Mouse (Mus musculus) embryonic fibroblast, embryonic 13.5 days (primary cell): ENCODE measurements around the gene Spryd4.

ENCODE experiments used
- CTCF ChIP-seq: IDR thresholded peaks from 2 replicates; pipeline ENCODE4 v1.5.1; 2011; ENCODE audit warnings: mild to moderate bottlenecking, control low read depth, low read length, moderate library complexity, borderline replicate concordance; ENCODE audit not compliant: insufficient read depth
- POLR2A ChIP-seq: IDR thresholded peaks from 2 replicates; pipeline ENCODE4 v1.6.1; 2011; ENCODE audit warnings: low read depth, mild to moderate bottlenecking, control low read depth, low read length, moderate library complexity

DNA sequence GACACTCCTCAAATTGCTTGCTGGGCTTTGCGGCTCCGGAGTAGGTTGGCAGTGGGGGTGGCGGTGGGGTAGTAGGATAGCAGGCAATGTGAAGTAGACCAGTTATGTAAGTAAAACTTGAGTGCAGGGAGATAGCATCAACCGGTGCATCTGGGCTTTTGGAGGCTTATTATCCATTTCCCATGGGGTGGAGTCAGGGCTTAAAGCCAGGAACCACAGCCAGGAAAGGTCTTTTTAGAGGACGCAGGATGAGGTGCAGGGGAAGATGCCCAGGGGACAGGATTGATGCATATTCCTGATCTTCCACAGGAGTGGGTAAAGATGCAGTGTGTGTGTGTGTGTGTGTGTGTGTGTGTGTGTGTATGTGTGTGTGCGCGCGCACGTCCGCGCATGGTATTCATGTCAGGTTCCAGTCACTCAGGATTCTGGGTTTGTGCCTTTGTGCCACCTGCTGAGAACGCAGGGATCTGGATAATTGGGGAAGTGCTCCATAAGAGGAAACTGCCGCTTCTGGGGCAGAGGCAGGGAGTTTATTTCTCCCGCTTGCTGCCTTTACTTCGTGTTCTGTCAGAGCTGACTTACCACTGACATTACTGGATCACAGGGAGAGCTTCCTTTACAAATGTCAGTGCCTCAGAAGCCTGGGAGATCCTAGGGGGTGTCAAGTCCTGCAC is 26.3 kb upstream of the Spryd4 start:
- TF ChIP-seq CTCF (no peak), POLR2A (no peak)
